Mouse (Mus musculus): ENCODE data around the gene Tfcp2.
"Not testable (repeated sequence)": the region's sequence is repeated elsewhere in the genome, so short reads cannot be mapped to it uniquely, and the experiment has no call there.

The Tfcp2 gene

GRCm38 (mm10) chr15:100556378-100556777, 4.6 kb upstream of the Tfcp2 start:
- DNase-seq (ENCODE audit: low read depth, low spot score): no peak

GRCm38 (mm10) chr15:100555965-100556364, 4.2 kb upstream of the Tfcp2 start:
- no peak for DNase-seq (ENCODE audit: low read depth, low spot score)

- no peak for DNase-seq (ENCODE audit: low read depth, low spot score)
These were observed 1.5 kb downstream of the Tfcp2 start for GRCm38 (mm10) chr15:100550280-100550679.

- not testable (repeated sequence) for DNase-seq (ENCODE audit: low read depth, low spot score)
These were observed 8.2 kb downstream of the Tfcp2 start for GRCm38 (mm10) chr15:100543651-100544030.

GRCm38 (mm10) chr15:100542876-100543650, 8.7 kb downstream of the Tfcp2 start:
- DNase-seq (ENCODE audit: low read depth, low spot score): not testable (repeated sequence)

- no peak for DNase-seq (ENCODE audit: low read depth, low spot score)
These were observed 10.4 kb downstream of the Tfcp2 start for GRCm38 (mm10) chr15:100541426-100541825.

- not testable (repeated sequence) for DNase-seq (ENCODE audit: low read depth, low spot score)
These were observed 10.8 kb downstream of the Tfcp2 start for GRCm38 (mm10) chr15:100541001-100541400.

- no peak for DNase-seq (ENCODE audit: low read depth, low spot score)
These were observed 12.4 kb downstream of the Tfcp2 start for GRCm38 (mm10) chr15:100539411-100539810.

GRCm38 (mm10) chr15:100537913-100538312, 13.9 kb downstream of the Tfcp2 start:
- no peak for DNase-seq (ENCODE audit: low read depth, low spot score)

- DNase-seq (ENCODE audit: low read depth, low spot score): no peak
These were observed 23.9 kb downstream of the Tfcp2 start for GRCm38 (mm10) chr15:100527900-100528299.

- no peak for DNase-seq (ENCODE audit: low read depth, low spot score)
These were observed 26.4 kb downstream of the Tfcp2 start for GRCm38 (mm10) chr15:100525405-100525804.

GRCm38 (mm10) chr15:100520306-100520705, 31.5 kb downstream of the Tfcp2 start:
- no peak for DNase-seq (ENCODE audit: low read depth, low spot score)

GRCm38 (mm10) chr15:100515121-100515520, 36.7 kb downstream of the Tfcp2 start:
- no peak for DNase-seq (ENCODE audit: low read depth, low spot score)

GRCm38 (mm10) chr15:100513387-100513786, 38.4 kb downstream of the Tfcp2 start:
- no peak for DNase-seq (ENCODE audit: low read depth, low spot score)

GRCm38 (mm10) chr15:100510072-100510471, 41.7 kb downstream of the Tfcp2 start:
- DNase-seq (ENCODE audit: low read depth, low spot score): no peak

GRCm38 (mm10) chr15:100508454-100509167, 43.2 kb downstream of the Tfcp2 start:
- DNase-seq (ENCODE audit: low read depth, low spot score): no peak

- not testable (repeated sequence) for DNase-seq (ENCODE audit: low read depth, low spot score)
These were observed 52.3 kb downstream of the Tfcp2 start for GRCm38 (mm10) chr15:100499506-100499905.

GRCm38 (mm10) chr15:100495102-100495501, 56.7 kb downstream of the Tfcp2 start, which contains the start of gene Csrnp2:
TSS of gene Csrnp2 (minus strand) at chr15:100495488.
- peak; percentile 79 for DNase-seq (ENCODE audit: low read depth, low spot score)

- no peak for DNase-seq (ENCODE audit: low read depth, low spot score)
These were observed 57.2 kb downstream of the Tfcp2 start for GRCm38 (mm10) chr15:100494647-100495046.

GRCm38 (mm10) chr15:100491966-100492365, 59.8 kb downstream of the Tfcp2 start:
- DNase-seq (ENCODE audit: low read depth, low spot score): no peak

GRCm38 (mm10) chr15:100489263-100489662, 62.5 kb downstream of the Tfcp2 start:
- no peak for DNase-seq (ENCODE audit: low read depth, low spot score)

- not testable (repeated sequence) for DNase-seq (ENCODE audit: low read depth, low spot score)
These were observed 63.5 kb downstream of the Tfcp2 start for GRCm38 (mm10) chr15:100488297-100488696.

- DNase-seq (ENCODE audit: low read depth, low spot score): no peak
These were observed 64.8 kb downstream of the Tfcp2 start for GRCm38 (mm10) chr15:100487050-100487449.

Data from retina, adult 2 months (tissue).